Mouse (Mus musculus) forebrain, embryonic 12.5 days (tissue): ENCODE results near the gene Itga4. TPM values are rescaled to one million over a fixed set of nuclear protein-coding genes. Genes with fewer than 3 reads are reported as not detected.

Experiments
- ATAC-seq: fragments of 200-750 bp; cut with Nextera tagmentation; 2 replicates; pipeline ENCODE4 v1.8.0; 2017; ENCODE audit warnings: moderate TSS enrichment; ENCODE audit not compliant: low FRiP score
- H3K27ac ChIP-seq: fragments of 300-500 bp; sonication (generic); 2 replicates; pipeline ENCODE4 v1.5.1; 2016; ENCODE audit warnings: mild to moderate bottlenecking
- H3K27me3 ChIP-seq: fragments of 300-500 bp; sonication (generic); 2 replicates; pipeline ENCODE4 v1.6.1; 2016; ENCODE audit warnings: mild to moderate bottlenecking
- H3K36me3 ChIP-seq: fragments of 300-500 bp; sonication (generic); replicated peaks from 2 replicates; pipeline ENCODE4 v1.6.1; 2016; ENCODE audit warnings: mild to moderate bottlenecking
- H3K4me1 ChIP-seq: fragments of 300-500 bp; sonication (generic); 2 replicates; pipeline ENCODE4 v1.6.1; 2016
- H3K4me2 ChIP-seq: fragments of 300-500 bp; sonication (generic); 2 replicates; pipeline ENCODE4 v1.6.1; 2016; ENCODE audit warnings: mild to moderate bottlenecking, moderate library complexity
- H3K4me3 ChIP-seq: fragments of 300-500 bp; sonication (generic); replicated peaks from 2 replicates; pipeline ENCODE4 v1.5.1; 2016; ENCODE audit warnings: mild to moderate bottlenecking
- H3K9ac ChIP-seq: fragments of 300-500 bp; sonication (generic); 2 replicates; pipeline ENCODE4 v1.6.1; 2016; ENCODE audit warnings: mild to moderate bottlenecking
- H3K9me3 ChIP-seq: fragments of 300-500 bp; sonication (generic); 2 replicates; pipeline ENCODE4 v1.6.1; 2016
- WGBS: fragments of 180-500 bp; shearing (Covaris S2); methylation state at CpG from one replicate; pipeline ENCODE4 v1.1.7; 2016; 5-methylcytosine and 5-hydroxymethylcytosine counted together
- polyA plus RNA-seq: library from polyadenylated mRNA; unstranded; fragments of >200 nt; fragmentation: Nextera tagmentation; extraction: Ambion mirVana; gene quantifications from 2 replicates; pipeline ENCODE4 v1.2.1, GENCODE M21; 2016

Gene Itga4
- polyA plus RNA-seq, 1 experiment from 2014 or later, result 4.9 TPM

DNA sequence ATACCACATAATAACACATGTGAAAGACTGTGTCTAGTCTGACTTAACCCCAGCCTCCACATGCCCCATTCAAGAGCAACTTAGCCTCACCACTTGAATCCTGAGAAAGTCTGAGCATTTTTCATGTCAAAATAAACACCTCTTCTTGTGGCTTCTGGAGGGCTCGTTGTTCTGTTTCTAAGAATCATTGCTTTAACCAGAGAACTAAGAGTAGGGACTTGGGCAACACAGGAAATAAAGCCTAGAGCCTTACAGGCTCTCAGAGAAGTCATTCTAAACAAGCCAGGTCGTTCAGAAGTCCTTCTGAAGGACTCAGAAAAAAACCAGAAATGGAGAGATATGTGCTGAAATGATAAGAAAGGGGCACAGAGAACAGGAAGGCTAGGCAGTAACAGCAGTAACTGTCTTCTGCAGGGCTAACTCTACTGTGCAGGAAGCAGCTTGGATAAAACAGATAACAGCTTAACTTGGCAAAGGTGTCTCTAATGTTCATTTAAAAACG, 14.9 kb downstream of the Itga4 start:
- WGBS, result 66% methylated on average over 3 of the region's 3 CpGs
- Histone ChIP-seq H3K4me1 (no peaks in the 10 kb centered on the region), H3K4me2 (no peak overlapping the region), H3K27me3 (0 out of 2 replicates have a peak, but pooled peaks cover 2% of the 10 kb centered on the region), H3K4me3 (no peak overlapping the region), H3K9ac (no peak overlapping the region), H3K27ac (no peak overlapping the region), H3K36me3 (no peaks in the 10 kb centered on the region), H3K9me3 (no peaks in the 10 kb centered on the region)
- ATAC-seq, result no peak

DNA sequence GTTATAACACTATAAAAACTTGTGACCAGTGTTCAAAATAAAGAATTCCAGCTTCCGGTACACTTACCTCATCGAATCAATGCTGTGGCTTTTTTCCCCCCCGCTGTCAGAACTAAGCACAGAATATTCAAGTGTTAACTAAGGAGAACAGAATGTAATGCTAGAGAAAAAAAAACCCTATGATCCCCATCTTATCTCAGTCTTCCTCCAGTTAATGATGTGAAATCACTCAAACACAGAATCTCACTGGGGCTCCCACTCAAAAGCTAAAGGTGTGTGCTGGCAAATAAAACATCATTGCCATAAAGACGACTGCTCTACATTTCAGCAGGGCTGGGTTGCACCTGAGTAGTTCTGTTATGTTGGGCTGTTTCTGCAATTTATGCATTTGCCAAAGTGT, 16.6 kb downstream of the Itga4 start:
- H3K4me2 ChIP-seq, result no peak overlapping the region
- 0 out of 2 replicates have a peak, but pooled peaks cover 2% of the 10 kb centered on the region for H3K27me3 ChIP-seq
- no peaks in the 10 kb centered on the region for H3K36me3 ChIP-seq
- H3K27ac ChIP-seq, result no peak overlapping the region
- H3K4me1 ChIP-seq, result no peaks in the 10 kb centered on the region
- no peak for ATAC-seq
- WGBS, result 92% methylated on average over 4 of the region's 4 CpGs
- no peaks in the 10 kb centered on the region for H3K9me3 ChIP-seq
- H3K9ac ChIP-seq, result no peak overlapping the region
- H3K4me3 ChIP-seq, result no peak overlapping the region

- no peaks in the 10 kb centered on the region for H3K9me3 ChIP-seq
- ATAC-seq, result no peak
- no peak overlapping the region for H3K9ac ChIP-seq
- no peaks in the 10 kb centered on the region for H3K36me3 ChIP-seq
- no peak overlapping the region for H3K27ac ChIP-seq
- no peak overlapping the region for H3K4me3 ChIP-seq
- H3K4me1 ChIP-seq, result no peaks in the 10 kb centered on the region
- no peak overlapping the region for H3K4me2 ChIP-seq
- H3K27me3 ChIP-seq, result 0 out of 2 replicates have a peak, but pooled peaks cover 2% of the 10 kb centered on the region
Observed at GRCm38 (mm10) chr2:79278581-79278980, 23.4 kb downstream of the Itga4 start.

- WGBS, result 83% methylated on average over 4 of the region's 4 CpGs
- no peak overlapping the region for H3K4me2 ChIP-seq
- no peaks in the 10 kb centered on the region for H3K36me3 ChIP-seq
- H3K4me3 ChIP-seq, result no peak overlapping the region
- no peaks in the 10 kb centered on the region for H3K4me1 ChIP-seq
- no peak overlapping the region for H3K9ac ChIP-seq
- no peak overlapping the region for H3K27ac ChIP-seq
- ATAC-seq, result no peak
- H3K27me3 ChIP-seq, result no peaks in the 10 kb centered on the region
- no peaks in the 10 kb centered on the region for H3K9me3 ChIP-seq
Observed at GRCm38 (mm10) chr2:79284206-79284605, 29.0 kb downstream of the Itga4 start.

- no peak for ATAC-seq
- Histone ChIP-seq H3K27ac (no peak overlapping the region), H3K4me1 (peaks cover 4% of the 10 kb centered on the region; the same call in 1 of the 2 replicates), H3K36me3 (no peaks in the 10 kb centered on the region), H3K9ac (no peak overlapping the region), H3K4me2 (no peak overlapping the region), H3K4me3 (no peak overlapping the region), H3K27me3 (no peaks in the 10 kb centered on the region), H3K9me3 (no peaks in the 10 kb centered on the region)
- WGBS, result 71% methylated on average over 1 of the region's 1 CpGs
Observed at GRCm38 (mm10) chr2:79290149-79290548, 34.9 kb downstream of the Itga4 start.

DNA sequence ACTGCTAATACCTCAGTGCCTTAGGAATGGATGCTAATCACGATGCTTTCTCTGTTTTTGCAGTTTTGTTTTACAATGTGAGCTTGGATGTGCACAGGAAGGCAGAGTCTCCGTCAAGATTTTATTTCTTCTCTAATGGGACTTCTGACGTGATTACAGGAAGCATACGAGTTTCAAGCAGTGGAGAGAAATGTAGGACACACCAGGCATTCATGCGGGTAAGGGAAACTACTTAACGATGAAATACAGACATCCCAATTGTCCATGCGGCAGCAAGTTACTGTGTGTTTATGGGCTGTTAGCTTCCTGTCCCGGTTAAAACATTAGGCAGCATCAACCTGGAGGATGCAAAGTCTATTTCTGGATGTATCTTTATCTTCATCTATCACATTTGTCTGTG, 36.7 kb downstream of the Itga4 start:
- Histone ChIP-seq H3K4me3 (no peak overlapping the region), H3K4me2 (no peak overlapping the region), H3K9ac (no peak overlapping the region), H3K27ac (no peak overlapping the region), H3K9me3 (no peaks in the 10 kb centered on the region), H3K27me3 (no peaks in the 10 kb centered on the region), H3K4me1 (peaks cover 4% of the 10 kb centered on the region; the same call in 1 of the 2 replicates), H3K36me3 (no peaks in the 10 kb centered on the region)
- no peak for ATAC-seq
- 81% methylated on average over 8 of the region's 8 CpGs for WGBS

DNA sequence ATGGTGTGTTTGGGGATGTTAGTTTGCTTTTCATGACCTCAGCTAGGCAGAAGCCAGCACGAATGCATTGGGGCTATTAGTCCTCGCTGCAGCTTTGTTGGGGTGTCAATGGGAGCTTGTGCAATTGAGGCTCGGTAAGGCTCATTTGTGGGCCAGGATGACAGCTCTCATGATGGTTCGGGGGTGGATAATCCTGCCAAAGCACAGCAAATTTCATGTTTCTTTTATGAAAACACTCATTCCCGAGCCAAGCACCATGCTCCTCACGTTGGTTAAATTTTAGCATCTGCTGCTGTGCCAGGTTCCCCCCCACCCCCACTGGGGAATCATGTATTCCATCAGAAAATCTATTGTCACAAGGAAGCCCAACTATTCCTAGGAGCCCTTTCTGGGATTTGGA, 37.2 kb downstream of the Itga4 start:
- no peak overlapping the region for H3K9ac ChIP-seq
- H3K4me1 ChIP-seq, result peaks cover 4% of the 10 kb centered on the region; the same call in 1 of the 2 replicates
- no peak overlapping the region for H3K27ac ChIP-seq
- no peak overlapping the region for H3K4me3 ChIP-seq
- 73% methylated on average over 6 of the region's 6 CpGs for WGBS
- no peak for ATAC-seq
- no peaks in the 10 kb centered on the region for H3K9me3 ChIP-seq
- H3K27me3 ChIP-seq, result no peaks in the 10 kb centered on the region
- H3K4me2 ChIP-seq, result no peak overlapping the region
- H3K36me3 ChIP-seq, result no peaks in the 10 kb centered on the region

DNA sequence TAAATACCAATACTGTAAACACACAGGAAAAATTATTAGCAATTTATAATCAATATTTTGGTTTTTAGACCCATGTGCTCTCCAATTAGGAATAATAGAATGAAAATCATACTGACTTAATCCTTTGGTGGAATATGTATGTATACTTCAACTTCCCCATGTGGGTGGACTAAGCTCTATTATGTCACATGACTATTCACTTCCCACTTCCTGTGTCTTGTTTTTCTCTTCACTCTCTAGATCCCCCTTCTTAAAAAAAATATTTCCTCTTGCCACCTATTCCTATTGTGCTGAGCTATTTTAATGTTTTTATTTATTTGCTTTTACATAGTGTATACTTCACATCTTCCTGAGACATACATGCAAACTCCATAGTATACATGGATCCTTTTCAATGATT, 47.2 kb downstream of the Itga4 start:
- no peaks in the 10 kb centered on the region for H3K27me3 ChIP-seq
- H3K27ac ChIP-seq, result no peak overlapping the region
- no peaks in the 10 kb centered on the region for H3K4me1 ChIP-seq
- H3K4me2 ChIP-seq, result no peak overlapping the region
- H3K4me3 ChIP-seq, result no peak overlapping the region
- no peaks in the 10 kb centered on the region for H3K9me3 ChIP-seq
- no peaks in the 10 kb centered on the region for H3K36me3 ChIP-seq
- no peak for ATAC-seq
- H3K9ac ChIP-seq, result no peak overlapping the region

DNA sequence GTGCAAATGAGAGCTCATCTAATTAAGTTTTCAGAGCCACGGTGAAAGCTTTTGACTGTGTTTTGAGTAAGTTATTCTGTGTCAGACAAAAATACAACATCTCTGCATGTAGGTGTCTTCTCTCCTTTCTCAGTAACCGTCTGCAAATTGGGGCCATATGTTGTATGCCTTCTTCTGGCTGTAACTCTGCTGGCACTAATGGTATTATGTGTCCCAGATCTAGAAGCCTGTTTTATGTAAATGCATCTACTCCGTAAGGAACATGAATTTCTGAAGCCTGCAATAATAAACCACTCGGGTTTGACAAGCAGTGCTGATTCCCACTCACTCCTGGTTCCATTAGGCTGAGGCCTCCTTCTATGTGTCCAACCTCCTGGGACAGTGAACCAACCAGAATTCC, 52.3 kb downstream of the Itga4 start:
- no peak overlapping the region for H3K4me2 ChIP-seq
- no peak overlapping the region for H3K27ac ChIP-seq
- ATAC-seq, result no peak
- no peak overlapping the region for H3K4me3 ChIP-seq
- no peaks in the 10 kb centered on the region for H3K4me1 ChIP-seq
- no peak overlapping the region for H3K9ac ChIP-seq
- no peaks in the 10 kb centered on the region for H3K27me3 ChIP-seq
- H3K36me3 ChIP-seq, result no peaks in the 10 kb centered on the region
- WGBS, result 73% methylated on average over 4 of the region's 4 CpGs
- no peaks in the 10 kb centered on the region for H3K9me3 ChIP-seq

DNA sequence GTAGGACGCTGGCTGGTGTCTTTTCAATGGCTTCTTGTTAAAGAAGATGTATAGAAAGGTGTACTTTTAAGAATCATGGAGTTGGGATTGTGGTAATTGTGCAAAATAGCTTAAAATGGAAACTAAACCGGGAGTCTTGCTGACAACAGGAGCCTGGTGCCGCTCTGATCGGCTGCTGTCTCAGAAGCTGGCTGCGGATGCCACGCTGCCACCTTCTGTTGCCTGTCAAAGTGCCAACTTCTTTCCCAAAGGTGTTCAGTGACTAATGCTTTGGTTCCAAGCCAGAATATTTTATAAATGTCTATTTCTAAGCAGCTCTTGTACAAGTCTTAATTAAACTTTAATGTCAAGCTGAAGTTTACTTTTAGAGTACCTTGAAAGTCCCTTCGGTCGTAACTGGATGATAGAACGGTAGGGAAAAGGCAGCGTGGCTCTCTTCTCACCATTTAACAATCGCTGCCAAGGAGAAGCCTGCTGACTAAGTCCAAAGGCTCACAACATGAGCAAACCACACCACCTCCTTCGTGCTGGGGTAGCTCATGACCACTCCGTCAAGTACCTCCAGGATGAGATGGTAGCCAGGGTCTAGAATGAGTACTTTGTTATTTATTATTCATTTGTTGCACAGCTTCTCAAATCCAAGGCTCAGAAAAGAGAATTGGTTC, 54.4 kb downstream of the Itga4 start:
- H3K9me3 ChIP-seq, result no peaks in the 10 kb centered on the region
- no peak overlapping the region for H3K27ac ChIP-seq
- no peak overlapping the region for H3K4me2 ChIP-seq
- H3K4me3 ChIP-seq, result no peak overlapping the region
- H3K36me3 ChIP-seq, result no peaks in the 10 kb centered on the region
- 89% methylated on average over 13 of the region's 13 CpGs for whole genome bisulfite sequencing
- H3K9ac ChIP-seq, result no peak overlapping the region
- no peak for ATAC-seq
- no peaks in the 10 kb centered on the region for H3K4me1 ChIP-seq
- H3K27me3 ChIP-seq, result no peaks in the 10 kb centered on the region

DNA sequence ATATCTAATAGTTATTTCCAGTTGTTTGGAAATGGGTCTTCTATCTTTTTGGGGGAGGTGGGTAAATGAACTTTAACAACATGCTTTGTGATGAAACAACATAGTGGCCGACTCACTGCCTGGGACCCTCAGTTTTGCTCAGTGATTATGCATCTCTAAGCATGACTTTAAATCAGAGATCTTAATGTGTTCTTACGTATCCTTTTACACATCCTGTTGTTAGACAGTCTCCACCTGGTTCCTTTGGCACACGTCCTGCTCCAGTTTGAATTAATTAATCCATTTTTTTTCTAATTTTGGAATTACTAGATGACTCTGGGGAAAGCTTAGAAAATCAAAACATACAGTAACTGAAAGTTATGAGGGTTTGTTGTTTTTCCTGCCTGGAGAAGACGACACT, 57.3 kb downstream of the Itga4 start:
- no peak overlapping the region for H3K9ac ChIP-seq
- H3K9me3 ChIP-seq, result no peaks in the 10 kb centered on the region
- no peaks in the 10 kb centered on the region for H3K36me3 ChIP-seq
- H3K27me3 ChIP-seq, result no peaks in the 10 kb centered on the region
- no peak overlapping the region for H3K4me2 ChIP-seq
- no peak for ATAC-seq
- no peak overlapping the region for H3K4me3 ChIP-seq
- no peak overlapping the region for H3K27ac ChIP-seq
- H3K4me1 ChIP-seq, result no peaks in the 10 kb centered on the region
- WGBS, result 83% methylated on average over 4 of the region's 4 CpGs

- Histone ChIP-seq H3K27me3 (no peaks in the 10 kb centered on the region), H3K4me1 (no peaks in the 10 kb centered on the region), H3K9ac (no peak overlapping the region), H3K4me2 (no peak overlapping the region), H3K36me3 (no peaks in the 10 kb centered on the region), H3K27ac (no peak overlapping the region), H3K9me3 (no peaks in the 10 kb centered on the region), H3K4me3 (no peak overlapping the region)
- ATAC-seq, result no peak
- 76% methylated on average over 4 of the region's 4 CpGs for WGBS
Observed at GRCm38 (mm10) chr2:79315108-79315507, 59.9 kb downstream of the Itga4 start.

DNA sequence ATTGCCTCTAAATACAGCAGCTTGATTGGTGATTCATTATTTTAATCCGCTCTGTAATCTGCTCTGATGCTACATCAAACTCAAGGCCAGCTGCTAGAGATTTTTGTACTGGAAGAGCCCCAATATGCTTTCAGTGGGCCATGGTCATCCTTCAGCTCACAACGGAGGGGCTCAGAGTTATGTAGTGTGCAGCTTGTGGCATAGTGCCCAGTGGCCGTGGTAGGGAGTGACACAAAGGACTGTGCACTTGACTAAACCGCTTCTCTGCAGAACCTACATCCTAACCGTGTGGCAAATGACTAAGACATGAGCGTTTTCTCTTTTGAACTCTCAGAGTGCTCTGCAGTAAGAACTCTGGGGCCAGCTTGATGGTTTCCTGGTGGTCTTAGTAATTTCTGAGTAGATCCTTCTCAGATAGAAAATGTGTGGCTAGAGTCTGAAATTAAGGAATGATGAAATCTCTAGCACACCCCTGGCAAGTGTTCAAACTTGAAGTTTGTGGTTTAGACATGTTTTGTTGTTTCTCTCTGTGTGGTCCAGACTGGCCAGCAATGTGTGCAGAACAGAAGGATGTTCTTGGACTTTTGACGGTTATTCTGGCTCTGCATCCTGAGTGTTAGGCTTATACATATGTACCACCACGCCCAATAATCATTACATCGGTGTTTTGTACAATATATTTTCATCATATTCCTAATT, 61.1 kb downstream of the Itga4 start:
- ATAC-seq, result no peak

More for the DNA sequence above, 61.1 kb downstream of the Itga4 start:
- Histone ChIP-seq H3K4me3 (no peak overlapping the region), H3K9me3 (no peaks in the 10 kb centered on the region), H3K4me2 (no peak overlapping the region), H3K27me3 (no peaks in the 10 kb centered on the region), H3K36me3 (no peaks in the 10 kb centered on the region), H3K9ac (no peak overlapping the region), H3K27ac (no peak overlapping the region), H3K4me1 (no peaks in the 10 kb centered on the region)
- WGBS, result 87% methylated on average over 9 of the region's 9 CpGs
